In genomic region chr8:111732004-111732403, GRCm38 (mm10) we compare ENCODE assay signal across 8 mouse cellular contexts. TPM values are rescaled to one million over a fixed set of nuclear protein-coding genes. Genes with fewer than 3 reads are reported as not detected.
DNase-seq lines count a peak whose midpoint lies in the region; ATAC-seq and TF ChIP-seq lines count a peak whose summit lies in the region.

No protein-coding gene starts in this region.

- no peaks in the 10 kb centered on the region for H3K79me2 ChIP-seq in MEL (ENCODE audit: control insufficient read depth, insufficient read depth, low read length, poor library complexity)

- H3K27me3 ChIP-seq in MEL (ENCODE audit: control insufficient read depth in 1 of 2, insufficient read depth in 2 of 2, low read length in 2 of 2), result no peaks in the 10 kb centered on the region
- no peaks in the 10 kb centered on the region for H3K27me3 ChIP-seq in cerebellum, adult 2 months (ENCODE audit: control insufficient read depth, insufficient read depth, low read length)
- H3K27me3 ChIP-seq in forebrain, embryonic 16.5 days (replicated peaks; ENCODE audit: control insufficient read depth, insufficient read depth, low read length), result no peaks in the 10 kb centered on the region
- H3K27me3 ChIP-seq in neural tube, embryonic 15.5 days (replicated peaks), result no peaks in the 10 kb centered on the region

- no peaks in the 10 kb centered on the region for H3K9me3 ChIP-seq in MEL (replicated peaks; ENCODE audit: insufficient read depth, low read length)
- no peaks in the 10 kb centered on the region for H3K9me3 ChIP-seq in forebrain, embryonic 16.5 days (ENCODE audit: control insufficient read depth, low read length)
- no peaks in the 10 kb centered on the region for H3K9me3 ChIP-seq in neural tube, embryonic 15.5 days (replicated peaks)

- intact Hi-C loops in heart, postnatal 36 days (cut with DNase I), result no loop called here

- H3K9ac ChIP-seq in MEL (ENCODE audit: control insufficient read depth, low read depth, low read length, poor library complexity, severe bottlenecking), result peak overlapping the region; percentile 51
- H3K9ac ChIP-seq in forebrain, embryonic 16.5 days (replicated peaks; ENCODE audit: low read depth, low read length), result peak overlapping the region; percentile 76
- peak overlapping the region; percentile 76 for H3K9ac ChIP-seq in neural tube, embryonic 15.5 days (replicated peaks)

- H3K4me2 ChIP-seq in forebrain, embryonic 16.5 days (ENCODE audit: low read length), result peak overlapping the region; percentile 92
- H3K4me2 ChIP-seq in neural tube, embryonic 15.5 days, result peak overlapping the region; percentile 80

- no peak overlapping the region for H3K27ac ChIP-seq in MEL (ENCODE audit: control insufficient read depth, low read depth, low read length)
- peak overlapping the region; percentile 32; the same call in 1 of the 2 replicates for H3K27ac ChIP-seq in cerebellum, adult 2 months (ENCODE audit: insufficient read depth, low read length)
- H3K27ac ChIP-seq in forebrain, embryonic 16.5 days (ENCODE audit: low read length), result peak overlapping the region; percentile 43
- peak overlapping the region; percentile 85 for H3K27ac ChIP-seq in neural tube, embryonic 15.5 days (replicated peaks)

- TF ChIP-seq POLR2A in MEL (IDR thresholded peaks at IDR 0.05; ENCODE audit: control insufficient read depth in 1 of 2, insufficient read depth in 1 of 2, low read depth in 1 of 2, low read length in 2 of 2, poor library complexity in 1 of 2), result peak in 1 of 2 experiments; percentile 37; a peak in 1 of 4 replicates
- peak; percentile 46; the same call in 1 of the 2 replicates for TF ChIP-seq POLR2A in cerebellum, adult 2 months (IDR thresholded peaks at IDR 0.05; ENCODE audit: borderline replicate concordance, insufficient read depth, low read length)

- 0% methylated on average over 27 of the region's 41 CpGs for WGBS in cerebellum, adult 2 months
- under 1% methylated on average over 30 of the region's 41 CpGs for WGBS in forebrain, embryonic 16.5 days
- WGBS in neural tube, embryonic 15.5 days, result under 1% methylated on average over 35 of the region's 41 CpGs

- H3K36me3 ChIP-seq in MEL (ENCODE audit: control insufficient read depth in 1 of 2, insufficient read depth in 2 of 2, low read length in 2 of 2), result no peaks in the 10 kb centered on the region
- H3K36me3 ChIP-seq in forebrain, embryonic 16.5 days (ENCODE audit: control insufficient read depth, insufficient read depth), result no peaks in the 10 kb centered on the region
- no peaks in the 10 kb centered on the region for H3K36me3 ChIP-seq in neural tube, embryonic 15.5 days

- H3K4me3 ChIP-seq in MEL (ENCODE audit: control insufficient read depth in 1 of 2, insufficient read depth in 1 of 2, low read depth in 2 of 2, low read length in 2 of 2), result peak overlapping the region; percentile 56 to 85
- peak overlapping the region; percentile 70 for H3K4me3 ChIP-seq in cerebellum, adult 2 months (replicated peaks; ENCODE audit: insufficient read depth, low read depth, low read length)
- H3K4me3 ChIP-seq in forebrain, embryonic 16.5 days (replicated peaks; ENCODE audit: low read length), result peak overlapping the region; percentile 73
- H3K4me3 ChIP-seq in neural tube, embryonic 15.5 days (replicated peaks), result peak overlapping the region; percentile 60

- peak; percentile 96 for ATAC-seq in forebrain, embryonic 16.5 days
- peak; percentile 94 for ATAC-seq in neural tube, embryonic 15.5 days (ENCODE audit: low FRiP score)

- no peak for TF ChIP-seq EP300 in MEL (IDR thresholded peaks at IDR 0.05; ENCODE audit: low read depth in 1 of 2, low read length in 2 of 2)

- peaks cover 2 to 4% of the 10 kb centered on the region in 2 experiments; a peak in 1 of 4 replicates for H3K4me1 ChIP-seq in MEL (ENCODE audit: control insufficient read depth in 1 of 2, insufficient read depth in 2 of 2, low read length in 2 of 2)
- peaks cover 83% of the 10 kb centered on the region for H3K4me1 ChIP-seq in cerebellum, adult 2 months (ENCODE audit: control insufficient read depth, insufficient read depth, low read length)
- H3K4me1 ChIP-seq in forebrain, embryonic 16.5 days (replicated peaks; ENCODE audit: control insufficient read depth, insufficient read depth, low read length), result peaks cover 69% of the 10 kb centered on the region
- H3K4me1 ChIP-seq in neural tube, embryonic 15.5 days, result peaks cover 93% of the 10 kb centered on the region

- TF ChIP-seq CTCF in MEL (IDR thresholded peaks at IDR 0.05 in 2 of 3, conservative IDR thresholded peaks at IDR 0.05 in 1 of 3; ENCODE audit: control insufficient read depth in 1 of 3, insufficient read depth in 1 of 3, low read depth in 2 of 3, low read length in 3 of 3, poor library complexity in 1 of 3, severe bottlenecking in 1 of 3), result no peak
- no peak for TF ChIP-seq CTCF in cerebellum, adult 2 months (IDR thresholded peaks at IDR 0.05; ENCODE audit: borderline replicate concordance, insufficient read depth, low read depth, low read length)

- TF ChIP-seq RAD21 in MEL (IDR thresholded peaks at IDR 0.05; ENCODE audit: low read depth, low read length), result no peak

- peak; percentile 93 for DNase-seq in MEL (ENCODE audit: low read depth, low spot score)
- peak; percentile 93 to 95 for DNase-seq in cerebellum, adult 2 months
- DNase-seq in heart, postnatal 36 days, result peak; percentile 97
- DNase-seq in layer of hippocampus, adult 18-20 months (ENCODE audit: low spot score in 2 of 2), result peak; percentile 94 to 96
- peak; percentile 97 to 99 for DNase-seq in lung, adult 18-20 months
- DNase-seq in testis, postnatal 10 days (ENCODE audit: low spot score), result peak; percentile 99

TF ChIP-seq in MEL, 35 proteins besides CTCF, POLR2A, EP300 and RAD21:
- peak; percentile 33; the same call in 1 of the 2 replicates for TF ChIP-seq MXI1 (IDR thresholded peaks at IDR 0.05; ENCODE audit: low read depth, low read length)
- peak; percentile 40; the same call in 1 of the 2 replicates for TF ChIP-seq SIN3A (IDR thresholded peaks at IDR 0.05; ENCODE audit: low read length)
- TF ChIP-seq MAZ (IDR thresholded peaks at IDR 0.05; ENCODE audit: low read depth, low read length), result 0 out of 2 replicates have a peak, but pooled peaks have one; percentile 20
- no peak for TF ChIP-seq NELFE (IDR thresholded peaks at IDR 0.05; ENCODE audit: low read depth, low read length)

RNA-seq across cellular contexts. Expression of gene Bcar1, which starts 11.6 kb away (rescaled TPM):
- total RNA-seq in MEL (2012; rRNA removed), result 6.5 and 7.5 TPM in 2 replicates
- polyA plus RNA-seq in MEL (2012; ENCODE audit: insufficient read depth in 1 of 2, insufficient read length in 2 of 2, low read depth in 1 of 2, low replicate concordance in 2 of 2, missing spikeins in 1 of 2), result 10 to 100 TPM in 1 of 2 experiments, not detected in 1; 17.4 TPM
- 129 and 146 TPM in 2 replicates for polyA plus RNA-seq in cerebellum, adult 2 months (2012; rRNA removed)
- 45.9 and 52.5 TPM in 2 replicates for polyA plus RNA-seq in forebrain, embryonic 16.5 days (2015; fragmentation: Nextera tagmentation; extraction: Ambion mirVana)
- total RNA-seq in heart, postnatal 36 days (2021), result 10 to 100 TPM; 18.8 to 19.1 TPM
- total RNA-seq in layer of hippocampus, adult 18-20 months (2021), result 10 to 100 TPM; 61.4 to 63.7 TPM
- 41.5 and 42.8 TPM in 2 replicates for polyA plus RNA-seq in neural tube, embryonic 15.5 days (2015; fragmentation: Nextera tagmentation; extraction: Ambion mirVana)

RNA-seq across cellular contexts. Expression of gene Ctrb1, which starts 41.2 kb away (rescaled TPM):
- not detected in 2 replicates for total RNA-seq in MEL (2012; rRNA removed)
- not detected for polyA plus RNA-seq in MEL (2012; ENCODE audit: insufficient read depth in 1 of 2, insufficient read length in 2 of 2, low read depth in 1 of 2, low replicate concordance in 2 of 2, missing spikeins in 1 of 2)
- polyA plus RNA-seq in cerebellum, adult 2 months (2012; rRNA removed), result 0.29 and 0.33 TPM in 2 replicates
- polyA plus RNA-seq in forebrain, embryonic 16.5 days (2015; fragmentation: Nextera tagmentation; extraction: Ambion mirVana), result not detected in 2 replicates
- total RNA-seq in heart, postnatal 36 days (2021), result not detected
- not detected for total RNA-seq in layer of hippocampus, adult 18-20 months (2021)
- 25.6 TPM in 1 of 2 replicates, not detected in the other for polyA plus RNA-seq in neural tube, embryonic 15.5 days (2015; fragmentation: Nextera tagmentation; extraction: Ambion mirVana)
